8 mouse cellular contexts compared by ENCODE assay signal in genomic region chr7:118855171-118855876, GRCm38 (mm10). TPM values are rescaled to one million over a fixed set of nuclear protein-coding genes. Genes with fewer than 3 reads are reported as not detected.
DNase-seq lines count a peak whose midpoint lies in the region; TF ChIP-seq lines count a peak whose summit lies in the region.

Gene Iqck (plus strand): TSS chr7:118855752.

- H3K36me3 ChIP-seq in megakaryocyte, embryonic 14.5 days (replicated peaks; ENCODE audit: low read length) = peaks cover 38% of the 10 kb centered on the region

- peak within 1 kb of the TSS; percentile 91 for H3K27ac ChIP-seq in gastrocnemius, adult 2 months

- DNase-seq in WW6 (ENCODE audit: low read depth, low spot score) = peak; percentile 86
- peak; percentile 91 to 92 for DNase-seq in cerebellum, postnatal 4 days (ENCODE audit: low spot score in 2 of 2)
- peak; percentile 96 for DNase-seq in gastrocnemius, adult 2 months
- DNase-seq in hindlimb bud, embryonic 11.5 days (ENCODE audit: extremely low spot score, low read depth, low spot score) = peak; percentile 56
- DNase-seq in left cerebral cortex, adult 8-10 months (ENCODE audit: low spot score in 2 of 2) = peak; percentile 82 to 90
- peak; percentile 96 for DNase-seq in right cerebral cortex, postnatal 10 days (ENCODE audit: low spot score in 2 of 2)
- DNase-seq in urinary bladder, postnatal 25 days (ENCODE audit: low spot score) = peak; percentile 95

- no peaks in the 10 kb centered on the region for H3K9me3 ChIP-seq in megakaryocyte, embryonic 14.5 days

- H3K4me3 ChIP-seq in gastrocnemius, adult 2 months = peak within 1 kb of the TSS; percentile 98
- H3K4me3 ChIP-seq in megakaryocyte, embryonic 14.5 days (replicated peaks) = peak within 1 kb of the TSS; percentile 99

- H3K4me1 ChIP-seq in megakaryocyte, embryonic 14.5 days = peaks cover 57% of the 10 kb centered on the region

- TF ChIP-seq CTCF in gastrocnemius, adult 2 months (IDR thresholded peaks at IDR 0.05) = no peak

- intact Hi-C loops in gastrocnemius, adult 2 months (cut with DNase I) = loop anchor here (1.0 to 10.0 kb wide), 3 partner anchors 52 to 141 kb away; no protein-coding TSS in a partner anchor

- H3K27me3 ChIP-seq in megakaryocyte, embryonic 14.5 days (replicated peaks) = no peaks in the 10 kb centered on the region

RNA-seq across cellular contexts. Expression of gene Iqck, which starts in this region (rescaled TPM):
- under 1 TPM; 0.22 to 0.23 TPM for total RNA-seq in gastrocnemius, adult 2 months (2021)
- total RNA-seq in left cerebral cortex, adult 8-10 months (2022) = 1 to 10 TPM; 3.9 to 4.7 (median 4.4) TPM
- polyA plus RNA-seq in megakaryocyte, embryonic 14.5 days (2012; ENCODE audit: insufficient read depth, low replicate concordance) = 0.08 TPM in 1 of 2 replicates, not detected in the other

Comparison
In these comparisons a context has a peak if more than half of its experiments do, and no peak if none do; other contexts are left out.
1. Peak in every context shown above with its lines: DNase-seq, H3K4me3 ChIP-seq and H3K27ac ChIP-seq.
2. Peak in DNase-seq, H3K4me3 ChIP-seq and H3K27ac ChIP-seq in gastrocnemius, adult 2 months; RNA of the gene not detected or under 1 TPM.